Mouse (Mus musculus) heart, embryonic 11.5 days (tissue): ENCODE data around the gene Slc5a10. TPM values are rescaled to one million over a fixed set of nuclear protein-coding genes. Genes with fewer than 3 reads are reported as not detected.
"Not testable (repeated sequence)": the region's sequence is repeated elsewhere in the genome, so short reads cannot be mapped to it uniquely, and the experiment has no call there.

Source experiments
- ATAC-seq: fragments of 200-750 bp; cut with Nextera tagmentation; replicated peaks from 2 replicates; pipeline ENCODE4 v1.8.0; 2017; ENCODE audit warnings: moderate library complexity; ENCODE audit not compliant: insufficient number of reproducible peaks, low FRiP score, low TSS enrichment
- H3K27ac ChIP-seq: fragments of 300-500 bp; sonication (generic); 2 replicates; pipeline ENCODE4 v1.5.1; 2014; ENCODE audit warnings: mild to moderate bottlenecking, low read depth, low read length
- H3K27me3 ChIP-seq: fragments of 300-500 bp; sonication (generic); 2 replicates; pipeline ENCODE4 v1.6.1; 2014; ENCODE audit warnings: mild to moderate bottlenecking, low read length, mixed read lengths; ENCODE audit not compliant: control insufficient read depth, insufficient read depth
- H3K36me3 ChIP-seq: fragments of 300-500 bp; sonication (generic); 2 replicates; pipeline ENCODE4 v1.6.1; 2014; ENCODE audit warnings: mild to moderate bottlenecking, low read length, moderate library complexity, mixed read lengths; ENCODE audit not compliant: control insufficient read depth, insufficient read depth
- H3K4me1 ChIP-seq: fragments of 300-500 bp; sonication (generic); 2 replicates; pipeline ENCODE4 v1.6.1; 2014; ENCODE audit warnings: low read length; ENCODE audit not compliant: control insufficient read depth, insufficient read depth
- H3K4me2 ChIP-seq: fragments of 300-500 bp; sonication (generic); 2 replicates; pipeline ENCODE4 v1.6.1; 2014; ENCODE audit warnings: mild to moderate bottlenecking, moderate library complexity
- H3K4me3 ChIP-seq: fragments of 300-500 bp; sonication (generic); 2 replicates; pipeline ENCODE4 v1.5.1; 2014; ENCODE audit warnings: low read depth, low read length
- H3K9ac ChIP-seq: fragments of 300-500 bp; sonication (generic); 2 replicates; pipeline ENCODE4 v1.6.1; 2014; ENCODE audit warnings: mild to moderate bottlenecking, low read depth, low read length, moderate library complexity
- H3K9me3 ChIP-seq: fragments of 300-500 bp; sonication (generic); replicated peaks from 2 replicates; pipeline ENCODE4 v1.6.1; 2016; ENCODE audit warnings: low read length; ENCODE audit not compliant: control insufficient read depth
- WGBS: fragments of 180-500 bp; shearing (Covaris S2); extraction: QIAGEN DNeasy Blood & Tissue Kit; methylation state at CpG from one replicate; pipeline ENCODE4 v1.1.7; 2014; ENCODE audit not compliant: insufficient replicate concordance; 5-methylcytosine and 5-hydroxymethylcytosine counted together
- polyA plus RNA-seq: library from polyadenylated mRNA; unstranded; fragments of >200 nt; fragmentation: Nextera tagmentation; extraction: Ambion mirVana; gene quantifications from 2 replicates; pipeline ENCODE4 v1.2.1, GENCODE M21; 2014

The Slc5a10 gene
- polyA plus RNA-seq, 1 experiment from 2014 or later, result not detected

DNA sequence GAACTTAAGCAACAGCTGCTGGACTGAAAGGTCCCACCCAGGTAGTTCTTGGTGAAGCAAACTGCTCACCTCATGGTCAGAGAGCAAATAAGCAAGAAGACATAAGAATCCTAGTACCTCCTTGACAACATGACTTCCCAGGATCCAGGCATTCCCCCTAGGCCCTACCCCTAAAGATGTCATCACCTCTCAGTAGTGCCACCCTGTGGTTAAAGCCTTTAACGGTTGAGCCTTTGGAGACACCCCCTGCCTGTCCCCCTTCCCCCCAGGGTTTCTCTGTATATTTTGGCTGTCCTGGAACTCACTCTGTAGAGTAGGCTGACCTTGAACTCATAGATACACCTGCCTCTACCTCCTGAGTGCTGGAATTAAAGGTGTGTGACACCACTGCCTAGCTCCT lies 83.2 kb downstream of the Slc5a10 start:
- Histone ChIP-seq H3K4me3 (no peak overlapping the region), H3K36me3 (no peaks in the 10 kb centered on the region), H3K4me1 (0 out of 2 replicates have a peak, but pooled peaks cover 2% of the 10 kb centered on the region), H3K27me3 (no peaks in the 10 kb centered on the region), H3K4me2 (no peak overlapping the region), H3K9me3 (no peaks in the 10 kb centered on the region), H3K9ac (no peak overlapping the region), H3K27ac (no peak overlapping the region)
- WGBS, result 39% methylated on average over 1 of the region's 1 CpGs
- no peak for ATAC-seq

DNA sequence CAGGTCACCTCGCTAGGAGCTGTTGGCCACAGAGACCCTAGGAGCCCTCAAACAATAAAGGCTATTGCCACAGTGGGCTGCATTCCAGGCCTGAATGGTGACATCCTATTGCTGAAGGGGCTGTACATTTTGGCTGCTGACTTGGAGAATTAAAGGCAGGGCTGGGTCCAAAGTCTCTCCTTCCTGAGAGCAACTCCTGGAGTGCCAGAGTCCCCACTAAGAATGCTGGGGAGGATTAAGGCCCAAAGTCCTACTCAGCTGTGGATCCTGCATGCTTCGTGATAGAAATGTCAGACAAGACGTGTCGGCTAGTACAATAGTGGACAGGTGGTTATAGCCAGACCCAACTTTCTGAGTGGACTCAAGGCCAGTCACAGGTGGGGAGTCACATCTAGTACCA lies 84.3 kb downstream of the Slc5a10 start:
- H3K9ac ChIP-seq, H3K27ac ChIP-seq, H3K36me3 ChIP-seq, H3K9me3 ChIP-seq, H3K4me2 ChIP-seq, H3K4me1 ChIP-seq, H3K4me3 ChIP-seq, ATAC-seq, H3K27me3 ChIP-seq: not testable (repeated sequence)
- WGBS, result 85% methylated on average over 3 of the region's 4 CpGs

DNA sequence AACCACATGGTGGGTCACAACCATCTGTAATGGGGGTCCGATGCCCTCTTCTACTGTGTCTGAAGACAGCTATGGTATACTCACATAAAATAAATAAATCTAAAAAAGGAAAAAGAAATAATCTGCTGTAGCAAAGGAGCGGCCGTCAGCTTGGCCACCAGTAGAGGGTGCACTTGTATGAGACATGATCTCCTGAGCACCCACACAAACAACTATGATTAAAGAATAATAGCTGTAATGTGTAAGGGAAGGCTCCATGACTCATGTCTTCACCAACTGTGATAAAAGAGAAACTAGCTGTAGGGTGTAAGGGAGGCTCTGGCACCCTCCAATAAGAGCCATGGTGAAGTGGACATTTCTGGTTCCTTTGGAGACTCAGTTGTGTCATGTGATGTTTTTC lies 91.0 kb downstream of the Slc5a10 start:
- no peaks in the 10 kb centered on the region for H3K36me3 ChIP-seq
- no peaks in the 10 kb centered on the region for H3K4me1 ChIP-seq
- no peaks in the 10 kb centered on the region for H3K9me3 ChIP-seq
- WGBS, result 50% methylated on average over 3 of the region's 3 CpGs
- no peak overlapping the region for H3K9ac ChIP-seq
- no peak overlapping the region for H3K4me2 ChIP-seq
- H3K27me3 ChIP-seq, result no peaks in the 10 kb centered on the region
- no peak for ATAC-seq
- no peak overlapping the region for H3K4me3 ChIP-seq
- no peak overlapping the region for H3K27ac ChIP-seq

DNA sequence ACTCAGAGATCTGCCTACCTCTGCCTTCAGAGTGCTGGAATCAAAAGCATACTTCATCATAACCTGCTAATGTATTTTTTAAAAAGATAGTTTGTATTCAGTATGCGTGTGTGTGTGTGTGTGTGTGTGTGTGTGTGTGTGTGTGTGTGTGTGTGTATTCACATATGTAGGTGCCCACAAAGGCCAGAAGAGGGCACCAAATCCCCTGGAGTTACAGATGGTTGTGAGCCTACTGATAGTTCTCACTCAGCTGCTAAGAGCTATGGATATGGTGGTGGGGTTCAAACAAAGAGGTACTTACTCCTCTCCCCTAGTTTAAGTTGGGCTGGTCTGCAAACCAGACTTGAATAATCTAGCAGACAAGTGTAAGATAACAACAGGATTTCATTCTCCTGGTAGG lies 94.1 kb downstream of the Slc5a10 start:
- no peaks in the 10 kb centered on the region for H3K9me3 ChIP-seq
- H3K27ac ChIP-seq, result no peak overlapping the region
- no peak overlapping the region for H3K9ac ChIP-seq
- no peaks in the 10 kb centered on the region for H3K4me1 ChIP-seq
- WGBS, result 88% methylated on average over 1 of the region's 1 CpGs
- no peaks in the 10 kb centered on the region for H3K27me3 ChIP-seq
- no peaks in the 10 kb centered on the region for H3K36me3 ChIP-seq
- no peak overlapping the region for H3K4me2 ChIP-seq
- no peak overlapping the region for H3K4me3 ChIP-seq
- ATAC-seq, result no peak

DNA sequence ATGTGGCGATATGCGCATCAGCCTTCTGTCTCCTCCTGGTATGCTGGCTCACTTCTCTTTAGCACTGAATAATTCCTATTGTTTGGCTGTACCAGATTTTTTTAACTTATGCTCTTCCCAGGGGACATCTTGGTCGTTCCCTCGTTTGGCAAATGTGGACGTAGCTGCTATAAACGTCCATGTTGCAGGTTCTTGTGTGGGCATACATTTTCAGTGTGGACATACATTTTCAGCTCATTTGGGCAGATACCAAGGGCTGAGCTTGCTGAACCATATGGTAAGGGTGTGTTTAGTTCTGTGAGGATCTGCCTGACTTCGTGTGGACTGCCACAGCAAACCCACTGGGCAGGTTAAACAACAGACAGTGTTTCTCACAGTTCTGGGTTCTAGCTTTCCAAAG lies 95.5 kb downstream of the Slc5a10 start:
- Histone ChIP-seq H3K27ac (no peak overlapping the region), H3K36me3 (no peaks in the 10 kb centered on the region), H3K4me3 (no peak overlapping the region), H3K9me3 (no peaks in the 10 kb centered on the region), H3K4me2 (no peak overlapping the region), H3K9ac (no peak overlapping the region), H3K4me1 (peaks cover 3% of the 10 kb centered on the region; the same call in 1 of the 2 replicates), H3K27me3 (no peaks in the 10 kb centered on the region)
- no peak for ATAC-seq
- WGBS, result 81% methylated on average over 7 of the region's 7 CpGs

Other genes starting within 250 kb of the Slc5a10 start
- gene Mfap4, start 235.4 kb downstream of the Slc5a10 start, polyA plus RNA-seq, result 57.6 and 58.4 TPM in 2 replicates
- gene Mapk7, start 226.4 kb downstream of the Slc5a10 start, polyA plus RNA-seq, result 22.3 and 25.8 TPM in 2 replicates
- 13.3 and 14.5 TPM in 2 replicates for gene B9d1, start 215.7 kb downstream of the Slc5a10 start, polyA plus RNA-seq
- 23.3 and 23.7 TPM in 2 replicates for gene Epn2, start 141.1 kb downstream of the Slc5a10 start, polyA plus RNA-seq
- 7.3 and 8.9 TPM in 2 replicates for gene Grap, start 67.6 kb downstream of the Slc5a10 start, polyA plus RNA-seq
- 1.6 and 2.0 TPM in 2 replicates for gene Fam83g, start 36.7 kb downstream of the Slc5a10 start, polyA plus RNA-seq
- gene Prpsap2, start 41.3 kb upstream of the Slc5a10 start, polyA plus RNA-seq, result 13.8 and 16.2 TPM in 2 replicates
- gene Ulk2, start 134.2 kb upstream of the Slc5a10 start, polyA plus RNA-seq, result 13.2 and 13.3 TPM in 2 replicates
- 17.3 and 19.0 TPM in 2 replicates for gene Akap10, start 209.4 kb upstream of the Slc5a10 start, polyA plus RNA-seq
- gene Specc1, start 235.9 kb upstream of the Slc5a10 start, polyA plus RNA-seq, result 11.3 and 17.1 TPM in 2 replicates